Mouse (Mus musculus): ENCODE measurements around the gene Ccng1. TPM values are rescaled to one million over a fixed set of nuclear protein-coding genes. Genes with fewer than 3 reads are reported as not detected.
A peak's percentile ranks its signal among the peaks of the same experiment; 100 is the strongest.
"Not testable (repeated sequence)": the region's sequence is repeated elsewhere in the genome, so short reads cannot be mapped to it uniquely, and the experiment has no call there.

Gene Ccng1
- polyA plus RNA-seq, 1 experiment from 2014 or later: 23.6 TPM

DNA sequence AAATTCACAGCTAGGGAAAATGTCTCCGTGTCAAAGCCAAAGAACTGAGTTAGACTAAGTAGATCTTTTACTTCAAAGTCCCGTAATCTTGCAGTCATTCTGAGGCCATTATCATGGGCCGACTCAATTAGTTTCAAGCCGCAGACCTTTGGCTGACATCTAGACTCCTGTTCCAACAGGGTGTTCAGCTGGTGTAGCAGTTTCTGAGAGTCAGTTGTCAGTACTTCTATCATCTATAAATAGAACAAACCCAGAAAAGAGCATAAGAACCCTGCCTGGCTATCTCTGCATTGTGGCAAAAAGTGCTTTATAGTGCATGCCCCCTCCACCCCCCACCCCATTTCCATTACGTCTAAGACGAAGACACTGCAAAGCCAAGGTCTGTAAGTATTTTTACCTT lies 1.3 kb downstream of the Ccng1 start:
- H3K27ac ChIP-seq: no peak overlapping the region
- no peaks in the 10 kb centered on the region for H3K36me3 ChIP-seq
- DNase-seq (ENCODE audit: low spot score): no peak
- H3K4me3 ChIP-seq: no peak overlapping the region
- H3K27me3 ChIP-seq (ENCODE audit: low read depth, poor library complexity, severe bottlenecking): no peaks in the 10 kb centered on the region
- peaks cover 11% of the 10 kb centered on the region for H3K4me1 ChIP-seq
- WGBS: 77% methylated on average over 6 of the region's 6 CpGs
- H3K9me3 ChIP-seq (replicated peaks): no peaks in the 10 kb centered on the region

DNA sequence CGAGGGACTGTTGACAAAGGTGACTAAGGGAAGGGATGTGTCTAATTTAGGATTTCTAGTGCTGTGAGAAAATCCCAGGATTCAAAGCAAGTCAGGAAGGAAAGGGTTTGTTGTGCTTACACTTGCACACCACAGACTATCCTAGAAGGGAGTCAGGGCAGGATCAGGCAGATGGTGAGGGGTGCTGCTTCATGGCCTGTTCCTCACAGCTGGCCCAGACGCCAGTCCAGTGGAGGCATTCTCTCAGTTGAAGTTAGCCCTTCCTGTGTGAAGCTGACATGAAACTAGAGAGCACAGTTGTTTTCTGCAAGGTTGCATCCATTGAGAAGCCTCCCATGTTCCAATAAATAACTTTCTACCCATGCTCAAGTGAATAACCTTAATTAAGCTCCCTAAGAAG lies 7.4 kb downstream of the Ccng1 start:
- DNase-seq (ENCODE audit: low spot score): no peak
- H3K36me3 ChIP-seq: peaks cover 7% of the 10 kb centered on the region; the same call in 1 of the 2 replicates
- 61% methylated on average over 2 of the region's 2 CpGs for WGBS
- H3K4me1 ChIP-seq: no peaks in the 10 kb centered on the region
- H3K27me3 ChIP-seq (ENCODE audit: low read depth, poor library complexity, severe bottlenecking): no peaks in the 10 kb centered on the region
- no peak overlapping the region for H3K27ac ChIP-seq
- no peaks in the 10 kb centered on the region for H3K9me3 ChIP-seq (replicated peaks)
- H3K4me3 ChIP-seq: no peak overlapping the region

DNA sequence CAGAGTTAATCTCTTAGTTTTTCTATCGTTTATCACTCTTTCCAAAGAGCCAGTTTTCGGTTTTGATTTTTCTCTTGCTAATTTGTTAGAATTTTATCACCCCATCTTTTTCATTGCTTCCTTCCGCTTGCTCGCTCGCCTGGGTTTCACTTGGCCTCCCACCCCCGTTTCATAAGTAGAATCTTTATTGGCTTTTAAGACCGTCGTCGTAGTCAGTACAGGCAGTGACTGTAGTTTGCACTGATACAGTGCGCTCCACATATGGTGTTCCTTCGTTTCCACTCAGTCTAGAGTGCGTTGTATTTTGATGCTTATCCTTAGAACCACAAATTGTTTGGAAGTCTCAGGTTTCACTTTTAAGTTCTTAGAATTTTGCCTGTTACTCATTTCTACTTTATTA lies 8.8 kb downstream of the Ccng1 start:
- Histone ChIP-seq H3K4me3 (no peak overlapping the region), H3K27ac (no peak overlapping the region), H3K27me3 (ENCODE audit: low read depth, poor library complexity, severe bottlenecking) (no peaks in the 10 kb centered on the region), H3K9me3 (replicated peaks) (no peaks in the 10 kb centered on the region), H3K4me1 (no peaks in the 10 kb centered on the region), H3K36me3 (peaks cover 13% of the 10 kb centered on the region)
- WGBS: 92% methylated on average over 12 of the region's 12 CpGs
- no peak for DNase-seq (ENCODE audit: low spot score)

DNA sequence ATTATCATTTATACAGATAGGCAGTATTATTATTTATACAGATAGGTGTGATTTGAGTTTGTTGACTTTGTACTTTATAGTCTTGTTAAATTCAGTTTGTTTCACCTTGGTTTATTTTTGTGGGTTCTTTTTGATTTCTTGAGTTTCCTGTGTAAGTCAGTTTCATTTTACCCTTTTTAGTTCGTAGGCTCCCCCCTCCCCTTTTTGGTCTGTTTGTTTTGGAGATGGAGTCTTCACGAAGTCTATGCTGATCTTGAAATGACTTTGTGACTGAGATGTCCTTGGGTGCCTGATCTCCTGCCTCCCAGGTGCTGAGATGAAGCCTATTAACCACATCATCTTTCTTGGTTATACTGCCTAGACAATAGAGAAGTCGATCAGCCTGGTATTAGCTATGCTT lies 10.8 kb downstream of the Ccng1 start:
- Histone ChIP-seq H3K27me3 (ENCODE audit: low read depth, poor library complexity, severe bottlenecking) (no peaks in the 10 kb centered on the region), H3K4me1 (no peaks in the 10 kb centered on the region), H3K9me3 (replicated peaks) (no peaks in the 10 kb centered on the region), H3K36me3 (peaks cover 34% of the 10 kb centered on the region), H3K27ac (no peak overlapping the region), H3K4me3 (no peak overlapping the region)
- 89% methylated on average over 3 of the region's 3 CpGs for WGBS
- DNase-seq (ENCODE audit: low spot score): no peak

- Histone ChIP-seq H3K4me3 (no peak overlapping the region), H3K9me3 (replicated peaks) (no peaks in the 10 kb centered on the region), H3K27ac (no peak overlapping the region), H3K27me3 (ENCODE audit: low read depth, poor library complexity, severe bottlenecking) (no peaks in the 10 kb centered on the region), H3K4me1 (no peaks in the 10 kb centered on the region), H3K36me3 (peaks cover 60% of the 10 kb centered on the region)
- 94% methylated on average over 12 of the region's 12 CpGs for WGBS
- DNase-seq (ENCODE audit: low spot score): no peak
Measured at GRCm38 (mm10) chr11:40741605-40742262, 13.4 kb downstream of the Ccng1 start.

- H3K27me3 ChIP-seq (ENCODE audit: low read depth, poor library complexity, severe bottlenecking): no peaks in the 10 kb centered on the region
- H3K4me3 ChIP-seq: no peak overlapping the region
- no peak overlapping the region for H3K27ac ChIP-seq
- DNase-seq (ENCODE audit: low spot score): no peak
- 96% methylated on average over 3 of the region's 3 CpGs for WGBS
- peaks cover 11% of the 10 kb centered on the region for H3K4me1 ChIP-seq
- no peaks in the 10 kb centered on the region for H3K9me3 ChIP-seq (replicated peaks)
- H3K36me3 ChIP-seq: peaks cover 67% of the 10 kb centered on the region
Measured at GRCm38 (mm10) chr11:40737369-40737768, 17.7 kb downstream of the Ccng1 start.

DNA sequence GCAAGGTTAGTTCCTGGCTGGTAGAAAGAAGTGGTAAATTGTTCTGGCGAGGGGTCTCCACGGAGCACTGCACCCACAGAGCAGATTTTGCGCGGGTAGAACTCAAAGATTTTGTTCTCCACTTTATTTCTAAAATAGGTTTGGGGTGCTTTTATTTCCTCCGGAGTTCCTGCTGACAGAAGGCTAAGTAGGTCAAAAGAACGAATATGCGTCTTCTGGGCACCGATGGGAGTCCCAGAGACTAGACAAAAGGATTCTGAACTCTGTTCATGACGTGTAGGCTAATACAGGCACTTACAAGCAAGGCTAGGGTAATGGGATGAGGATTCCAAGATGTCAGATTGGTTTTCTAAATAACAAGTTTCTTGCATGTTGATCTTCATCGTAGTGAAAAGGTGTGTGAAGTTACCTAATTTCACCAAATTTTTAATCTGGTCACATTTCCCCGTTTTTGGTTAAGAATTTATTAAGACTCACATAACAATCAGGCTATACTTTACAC lies 20.8 kb downstream of the Ccng1 start:
- WGBS: 6% methylated on average over 11 of the region's 11 CpGs
- DNase-seq (ENCODE audit: low spot score): no peak
- Histone ChIP-seq H3K4me3 (peak overlapping the region; percentile 91), H3K36me3 (peaks cover 58% of the 10 kb centered on the region), H3K4me1 (peaks cover 19% of the 10 kb centered on the region), H3K9me3 (replicated peaks) (no peaks in the 10 kb centered on the region), H3K27me3 (ENCODE audit: low read depth, poor library complexity, severe bottlenecking) (no peaks in the 10 kb centered on the region), H3K27ac (peak overlapping the region; percentile 96)

- Histone ChIP-seq H3K9me3 (replicated peaks) (no peaks in the 10 kb centered on the region), H3K4me3 (peak within 1 kb of the TSS; percentile 91), H3K4me1 (peaks cover 19% of the 10 kb centered on the region), H3K27ac (peak within 1 kb of the TSS; percentile 96), H3K27me3 (ENCODE audit: low read depth, poor library complexity, severe bottlenecking) (no peaks in the 10 kb centered on the region), H3K36me3 (peaks cover 58% of the 10 kb centered on the region)
- peak; percentile 90 for DNase-seq (ENCODE audit: low spot score)
- WGBS: under 1% methylated on average over 52 of the region's 52 CpGs
Measured at GRCm38 (mm10) chr11:40733339-40734174, 21.6 kb downstream of the Ccng1 start, which contains the start of the genes Hmmr and Nudcd2. Gene Hmmr, minus strand, starts transcription at chr11:40733422. Gene Nudcd2, plus strand, starts transcription at chr11:40733667.

DNA sequence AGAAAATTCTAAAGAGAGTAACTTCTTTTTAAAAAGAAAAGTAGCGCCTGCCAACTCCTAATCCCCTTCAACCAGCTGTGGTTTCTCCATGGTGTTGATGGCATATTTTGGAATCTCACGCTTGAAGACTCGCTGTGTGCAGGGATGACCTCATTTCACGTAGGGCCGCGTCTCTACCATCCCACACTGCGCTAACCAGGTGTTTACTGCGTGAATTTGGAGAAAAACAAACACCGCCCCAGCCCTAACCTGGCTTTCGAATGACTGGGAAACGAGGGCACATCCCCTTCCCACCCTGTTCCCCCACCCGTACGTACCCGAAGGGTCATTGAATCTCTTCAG lies 22.1 kb downstream of the Ccng1 start:
- Histone ChIP-seq H3K36me3 (peaks cover 58% of the 10 kb centered on the region), H3K27me3 (ENCODE audit: low read depth, poor library complexity, severe bottlenecking) (no peaks in the 10 kb centered on the region), H3K4me1 (peaks cover 19% of the 10 kb centered on the region), H3K9me3 (replicated peaks) (no peaks in the 10 kb centered on the region), H3K27ac (peak overlapping the region; percentile 96), H3K4me3 (peak overlapping the region; percentile 91)
- WGBS: 1% methylated on average over 14 of the region's 14 CpGs
- no peak for DNase-seq (ENCODE audit: low spot score)

DNA sequence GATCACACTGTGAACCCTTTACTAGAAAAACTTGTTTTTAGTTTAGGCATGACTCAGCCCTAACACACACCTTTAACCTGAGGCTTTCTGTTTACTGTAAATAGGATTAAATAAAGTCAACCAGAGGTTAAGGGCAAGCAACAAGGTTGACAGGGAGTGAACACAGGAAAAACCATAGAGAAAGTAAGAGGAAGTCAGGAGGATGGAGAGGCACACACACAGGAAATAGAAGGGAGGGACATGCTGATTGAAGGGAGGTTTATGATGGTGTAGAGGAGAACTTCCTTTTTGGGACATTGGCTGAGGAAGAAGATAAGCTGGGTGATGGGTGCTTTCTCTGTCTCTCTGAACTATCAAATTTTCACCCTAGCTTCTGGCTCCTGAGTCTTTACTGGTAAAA lies 36.8 kb downstream of the Ccng1 start:
- H3K27ac ChIP-seq: no peak overlapping the region
- no peaks in the 10 kb centered on the region for H3K27me3 ChIP-seq (ENCODE audit: low read depth, poor library complexity, severe bottlenecking)
- H3K9me3 ChIP-seq (replicated peaks): no peaks in the 10 kb centered on the region
- no peak for DNase-seq (ENCODE audit: low spot score)
- H3K4me3 ChIP-seq: no peak overlapping the region
- H3K4me1 ChIP-seq: no peaks in the 10 kb centered on the region
- H3K36me3 ChIP-seq: peaks cover 100% of the 10 kb centered on the region

DNA sequence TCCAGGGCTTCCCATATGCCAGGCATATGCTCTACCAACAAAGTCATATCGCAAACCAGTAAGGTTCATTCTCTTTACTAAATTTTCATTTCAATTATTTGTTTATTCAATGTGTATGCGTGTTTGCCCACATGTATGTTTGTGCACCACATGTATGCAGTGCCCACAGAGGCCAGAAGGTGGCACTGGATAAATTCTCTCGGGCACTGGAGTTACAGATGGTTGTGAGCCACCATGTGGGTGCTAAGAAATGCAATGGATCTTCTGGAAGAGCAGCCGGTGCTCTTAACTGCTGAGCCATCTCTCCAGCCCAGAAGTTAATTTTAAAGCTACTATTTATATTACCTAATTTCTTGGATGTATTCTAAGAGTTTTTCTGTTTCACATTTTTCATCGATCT lies 39.6 kb downstream of the Ccng1 start:
- peaks cover 100% of the 10 kb centered on the region for H3K36me3 ChIP-seq
- no peak for DNase-seq (ENCODE audit: low spot score)
- no peaks in the 10 kb centered on the region for H3K4me1 ChIP-seq
- no peaks in the 10 kb centered on the region for H3K27me3 ChIP-seq (ENCODE audit: low read depth, poor library complexity, severe bottlenecking)
- no peak overlapping the region for H3K4me3 ChIP-seq
- H3K27ac ChIP-seq: no peak overlapping the region
- WGBS: 95% methylated on average over 5 of the region's 5 CpGs
- H3K9me3 ChIP-seq (replicated peaks): no peaks in the 10 kb centered on the region

DNA sequence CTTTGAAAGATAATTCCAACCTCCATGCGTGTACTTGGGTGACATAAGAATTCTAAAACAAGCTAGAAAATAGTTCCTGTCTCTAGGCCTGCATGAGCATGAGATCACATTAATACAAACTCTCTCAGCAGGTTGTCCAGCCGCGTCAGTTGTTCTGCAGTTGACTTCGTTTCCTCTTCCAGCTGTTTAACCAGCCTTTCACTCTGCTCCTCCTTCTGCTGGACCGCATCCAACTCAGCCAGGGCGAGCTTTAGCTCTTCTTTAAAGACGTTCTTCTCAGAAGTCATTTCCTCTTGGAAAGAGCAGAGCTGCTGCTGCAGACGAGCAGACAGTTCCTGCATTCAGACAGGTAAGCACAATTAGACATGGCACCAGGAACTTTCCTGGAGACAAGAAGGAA lies 41.3 kb downstream of the Ccng1 start:
- 94% methylated on average over 8 of the region's 8 CpGs for WGBS
- DNase-seq (ENCODE audit: low spot score): no peak
- no peaks in the 10 kb centered on the region for H3K9me3 ChIP-seq (replicated peaks)
- peaks cover 100% of the 10 kb centered on the region for H3K36me3 ChIP-seq
- H3K4me3 ChIP-seq: no peak overlapping the region
- no peaks in the 10 kb centered on the region for H3K4me1 ChIP-seq
- no peak overlapping the region for H3K27ac ChIP-seq
- H3K27me3 ChIP-seq (ENCODE audit: low read depth, poor library complexity, severe bottlenecking): no peaks in the 10 kb centered on the region

GRCm38 (mm10) chr11:40709899-40710298 lies 45.2 kb downstream of the Ccng1 start:
- H3K27me3 ChIP-seq (ENCODE audit: low read depth, poor library complexity, severe bottlenecking); H3K27ac ChIP-seq; H3K9me3 ChIP-seq (replicated peaks); H3K4me1 ChIP-seq; DNase-seq (ENCODE audit: low spot score); H3K4me3 ChIP-seq: not testable (repeated sequence)
- WGBS: 93% methylated on average over 6 of the region's 6 CpGs
- H3K36me3 ChIP-seq: peaks cover 99% of the 10 kb centered on the region

Data from limb, embryonic 10.5 days (tissue).